Mouse (Mus musculus) spleen, postnatal 36 days (tissue): ENCODE measurements around the gene Hagh.

Experiments used
- DNase-seq, 2 experiments: peaks; one replicate each; pipeline ENCODE4 v3.0.0; 2022; ENCODE audit warnings: low spot score in 2 of 2, mixed read lengths in 1 of 2

Hagh gene

GRCm38 (mm10) chr17:24839842-24840241 is at the start of gene Hagh:
Gene Hagh, plus strand, starts transcription at chr17:24840143.
- no peak for DNase-seq

DNA sequence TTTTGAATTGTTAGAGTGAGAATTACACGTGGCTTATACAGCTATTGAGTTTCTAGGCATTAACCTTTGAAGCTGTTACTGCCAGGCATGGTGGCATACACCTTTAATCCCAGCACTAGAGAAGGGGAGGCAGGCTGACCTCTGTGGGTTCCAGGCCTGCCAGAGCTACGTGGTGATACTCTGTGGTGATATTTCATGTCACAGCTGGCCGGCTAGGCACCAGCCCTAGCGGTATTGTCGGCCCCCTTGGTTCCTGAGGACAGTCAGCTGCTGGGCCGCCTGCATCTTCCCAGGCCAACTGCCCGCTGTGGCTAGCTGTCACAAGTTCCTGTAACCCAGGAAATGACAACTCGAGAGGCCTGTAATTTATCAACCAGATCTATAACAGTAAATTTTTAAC is 47.8 kb upstream of the Hagh start:
- no peak for DNase-seq

DNA sequence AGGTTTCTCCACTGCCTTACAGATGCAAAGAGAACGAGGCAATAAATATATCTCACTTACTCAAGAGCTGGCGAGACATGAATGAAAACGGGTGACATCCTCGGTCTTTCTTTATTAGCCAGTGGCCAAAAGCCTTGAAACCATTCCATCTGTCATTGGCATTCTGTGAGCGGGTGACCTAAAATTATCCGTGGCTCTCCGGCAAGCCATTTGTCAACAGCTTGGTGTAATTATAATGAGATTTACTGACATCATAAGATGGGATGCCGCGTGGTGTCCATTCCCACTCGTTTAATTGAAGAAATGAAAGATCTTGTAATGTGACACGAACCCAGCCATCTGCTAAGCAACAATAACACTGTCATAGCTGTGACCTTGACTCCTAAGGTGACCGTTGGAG is 45.2 kb upstream of the Hagh start:
- DNase-seq: no peak

- DNase-seq: no peak
Observed at GRCm38 (mm10) chr17:24796969-24797368, 43.0 kb upstream of the Hagh start.

DNA sequence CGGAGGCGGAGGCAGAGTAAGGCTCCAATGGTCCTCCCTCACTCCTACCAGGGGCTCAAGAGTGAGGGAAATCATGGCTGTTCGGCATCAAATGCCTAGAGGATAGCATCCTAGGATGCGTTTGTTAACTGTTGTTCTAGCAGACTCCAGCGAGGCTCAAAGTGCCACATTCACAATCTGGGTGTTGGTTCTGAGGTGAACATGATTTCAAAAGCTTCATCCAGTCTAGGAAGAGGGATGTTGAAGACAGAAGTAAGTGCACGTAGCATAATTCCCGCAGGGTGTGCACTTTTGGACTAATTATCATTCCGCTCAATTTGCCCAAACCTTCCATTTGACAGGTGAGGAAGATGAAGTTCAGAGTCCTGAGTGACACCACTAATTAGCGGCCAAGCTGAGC is 41.7 kb upstream of the Hagh start:
- DNase-seq: no peak

GRCm38 (mm10) chr17:24799476-24799875 is 40.5 kb upstream of the Hagh start:
- DNase-seq: no peak

DNA sequence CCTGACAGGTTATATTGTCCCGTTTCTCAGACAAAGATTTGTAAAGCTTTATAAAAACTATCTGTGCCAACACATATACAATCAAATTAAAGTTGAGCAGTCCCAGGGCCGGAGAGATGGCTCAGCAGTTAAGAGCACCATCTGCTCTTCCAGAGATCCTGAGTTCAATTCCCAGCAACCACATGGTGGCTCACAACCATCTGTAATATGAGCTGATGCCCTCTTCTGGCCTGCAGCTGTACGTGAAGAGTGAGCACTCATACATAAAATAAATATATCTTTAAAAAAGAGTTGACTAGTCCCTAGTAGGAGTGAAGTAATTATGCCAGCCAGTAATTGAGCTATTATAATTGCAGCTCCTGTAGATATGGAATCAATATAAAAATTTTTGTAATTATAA is 39.4 kb upstream of the Hagh start:
- no peak for DNase-seq

DNA sequence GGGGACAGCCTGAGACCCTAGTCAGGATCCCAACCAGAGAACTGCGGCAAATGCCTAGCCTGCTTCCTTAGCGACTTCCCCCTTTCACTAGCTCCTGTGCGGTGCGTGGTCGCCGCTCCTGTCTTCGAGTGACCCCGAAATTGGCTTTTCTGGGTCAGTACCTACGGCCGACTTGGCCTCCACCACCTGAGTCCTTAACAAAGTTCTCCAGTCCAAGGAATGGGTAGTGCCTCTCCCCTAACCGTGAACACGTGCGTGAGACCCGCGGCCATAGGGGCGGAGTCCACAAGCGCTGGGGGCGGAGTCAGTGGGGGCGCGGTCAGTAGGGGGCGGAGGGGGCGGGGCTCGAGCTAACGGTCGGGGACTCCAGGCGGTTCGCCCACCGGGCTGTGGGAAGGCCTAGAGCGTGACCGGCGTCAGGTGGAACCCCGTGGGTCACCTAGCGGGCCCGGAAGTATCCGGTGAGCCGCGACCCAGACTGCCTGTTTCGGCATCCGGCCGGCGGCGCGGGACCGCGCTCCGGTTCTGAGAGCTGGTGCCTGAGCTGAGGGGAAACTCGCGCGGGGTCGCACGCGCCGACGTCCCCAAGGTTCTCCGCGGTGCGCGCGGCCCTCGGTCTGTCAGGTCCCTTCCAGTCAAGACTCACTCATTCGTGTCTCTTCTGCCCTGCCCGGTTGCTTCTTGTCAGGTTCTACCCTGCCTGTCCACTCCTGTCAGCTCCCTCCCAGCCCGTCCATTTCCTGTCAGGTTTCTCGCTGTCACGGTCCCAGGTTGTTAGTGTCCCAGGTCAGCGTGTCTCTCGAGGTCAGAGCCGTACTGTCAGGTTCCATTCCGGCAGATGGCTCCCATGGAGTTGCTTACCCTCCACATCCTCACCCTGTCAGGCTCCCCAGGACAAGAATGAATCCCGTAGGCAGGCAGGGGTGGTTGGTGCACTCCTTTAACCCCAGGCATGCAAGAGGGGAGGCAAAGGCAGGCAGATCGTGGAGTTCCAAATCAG is 35.7 kb upstream of the Hagh start, which contains the start of gene Meiob:
TSS of gene Meiob (plus strand) at position 338 of the 1,000 bp plus-strand sequence.
- peak; percentile 61 to 73 for DNase-seq

DNA sequence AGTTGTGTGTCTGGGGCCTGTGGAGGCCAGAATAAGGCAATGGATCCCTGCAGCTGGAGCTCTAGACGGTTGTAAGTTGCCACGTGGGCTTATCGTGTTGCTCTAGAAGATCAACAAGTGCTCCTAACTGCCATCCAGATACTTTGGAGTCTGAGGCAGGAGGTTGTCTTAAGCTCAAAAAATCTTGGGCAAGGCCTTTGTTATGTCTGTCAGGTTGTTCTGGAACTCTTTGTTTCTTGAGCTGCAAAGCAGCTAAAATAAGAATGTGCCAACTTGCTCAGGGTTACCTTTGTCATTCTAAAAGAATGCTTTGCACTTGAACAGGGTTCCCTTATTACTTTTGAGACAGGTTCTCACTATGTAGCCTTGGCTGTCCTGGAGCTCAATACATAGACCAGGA is 28.7 kb upstream of the Hagh start:
- DNase-seq: no peak

DNA sequence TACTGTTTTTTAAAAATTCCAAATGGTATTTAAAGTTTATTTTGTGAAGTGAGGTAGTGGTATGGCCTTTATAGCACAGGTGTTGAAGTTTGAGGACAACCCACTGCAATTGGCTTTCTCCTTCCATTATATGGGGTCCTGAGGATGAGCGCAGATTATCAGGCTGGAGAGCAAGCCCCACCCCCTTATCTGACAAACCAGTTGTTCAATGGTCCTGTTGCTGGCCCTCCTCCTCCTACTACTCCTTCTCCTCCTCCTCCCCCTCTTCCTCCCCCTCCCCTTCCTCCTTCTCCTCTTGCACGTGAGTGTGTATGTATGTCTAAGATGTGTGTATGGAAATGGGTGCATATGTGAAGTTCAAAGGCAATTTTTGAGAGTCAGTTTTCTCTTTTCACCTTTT is 27.7 kb upstream of the Hagh start:
- no peak for DNase-seq

- DNase-seq: no peak
Observed at GRCm38 (mm10) chr17:24815256-24815655, 24.7 kb upstream of the Hagh start.

DNA sequence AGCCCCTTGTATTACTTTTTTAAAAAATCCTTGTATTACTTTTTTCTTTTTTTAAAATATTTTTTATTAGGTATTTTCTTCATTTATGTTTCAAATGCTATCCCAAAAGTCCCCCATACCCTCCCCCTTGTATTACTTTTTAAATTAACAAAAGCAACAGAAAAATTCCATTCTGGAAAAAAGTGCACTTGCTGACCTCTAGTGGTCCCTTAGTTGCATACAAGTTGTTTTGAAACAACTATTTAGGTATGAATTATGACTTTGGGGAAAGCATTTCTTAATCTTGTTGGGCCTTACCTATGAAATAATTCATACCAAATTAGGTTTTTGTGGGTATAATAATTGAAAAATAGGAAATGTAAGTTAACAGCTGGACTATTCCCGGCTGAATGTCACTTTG is 22.4 kb upstream of the Hagh start:
- no peak for DNase-seq

DNA sequence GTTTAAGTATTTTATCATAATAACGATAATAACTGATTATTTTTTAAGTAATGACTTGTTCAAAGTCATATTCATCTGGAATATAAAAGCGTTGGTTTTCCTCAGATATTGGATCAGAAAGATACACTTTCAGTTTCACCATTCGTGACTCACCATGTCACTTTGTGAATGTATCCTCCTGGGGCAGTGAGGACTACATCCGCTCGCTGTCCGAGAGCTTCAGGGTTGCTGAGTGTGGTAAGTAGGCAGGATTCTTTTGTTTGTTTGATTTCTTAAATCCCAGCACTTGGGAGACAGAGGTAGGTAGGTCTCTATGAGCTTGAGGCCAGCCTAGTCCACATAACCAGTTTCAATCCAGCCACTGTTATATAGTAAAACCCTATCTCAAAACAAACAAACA is 21.8 kb upstream of the Hagh start:
- DNase-seq: no peak

- no peak for DNase-seq
Observed at GRCm38 (mm10) chr17:24819469-24819868, 20.5 kb upstream of the Hagh start.

DNA sequence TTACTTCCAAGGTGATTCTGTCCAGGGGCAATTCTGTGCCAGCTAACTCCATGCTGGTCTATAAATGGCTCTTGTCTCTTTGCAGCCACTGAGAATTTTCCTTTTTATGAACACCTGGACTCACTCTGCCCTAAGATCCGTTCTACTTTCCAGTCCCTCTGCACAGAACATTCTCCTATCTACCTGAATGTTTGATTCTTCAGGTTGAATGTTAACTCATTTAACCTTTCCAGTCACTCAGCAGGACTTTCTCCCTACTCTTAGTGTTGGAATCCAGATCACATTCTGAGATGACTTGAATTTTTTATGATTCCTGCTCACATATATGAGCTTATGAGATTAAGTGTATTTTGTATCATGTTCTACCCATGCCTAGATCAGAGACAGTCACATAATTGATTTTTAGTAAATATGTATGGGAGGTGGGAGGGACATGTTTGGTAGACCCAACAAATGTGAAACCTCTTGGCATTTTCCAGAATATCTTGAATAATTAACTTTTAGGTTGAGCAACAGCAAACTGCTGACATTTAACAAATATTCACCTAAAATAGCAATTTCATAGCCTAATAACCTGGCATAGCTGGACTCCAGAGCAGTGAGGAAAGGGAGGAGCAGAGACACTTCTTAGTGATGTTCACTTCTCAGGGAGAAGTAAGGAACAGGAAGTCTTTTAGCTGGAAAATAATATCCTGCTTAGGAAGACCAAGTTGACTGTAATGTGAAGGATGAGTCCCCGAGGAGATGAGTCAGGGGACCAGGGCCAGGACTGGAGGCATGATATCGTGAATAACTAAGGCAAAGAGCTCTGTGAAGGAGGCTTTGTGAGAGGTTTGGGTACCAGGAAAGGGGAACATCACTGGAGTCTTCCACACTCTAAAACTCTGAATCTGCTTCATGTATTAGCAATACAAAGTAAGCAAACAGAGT is 18.3 kb upstream of the Hagh start:
- DNase-seq: no peak

- no peak for DNase-seq
Observed at GRCm38 (mm10) chr17:24840341-24840740, 398 bp downstream of the Hagh start.

DNA sequence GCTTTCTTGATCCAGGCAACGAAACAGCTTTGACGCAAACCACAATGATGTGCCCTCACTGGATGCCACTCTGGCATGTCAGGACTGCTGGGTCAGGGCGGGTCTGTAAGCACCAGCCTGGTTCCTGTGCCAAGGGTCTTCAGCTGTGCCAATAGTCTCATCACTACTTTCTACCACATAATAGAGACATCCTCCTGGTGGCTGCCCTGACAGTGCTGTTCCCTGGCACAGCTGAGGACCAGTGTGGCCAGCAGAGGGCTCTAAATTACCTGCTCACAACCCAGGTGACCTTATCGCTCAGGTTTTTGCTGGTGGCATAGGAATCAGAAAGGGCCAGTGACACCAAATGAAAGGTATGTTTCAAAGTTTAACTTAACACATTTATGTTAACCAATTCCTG is 1.2 kb downstream of the Hagh start:
- DNase-seq: peak in 1 of 2 experiments; percentile 37

DNA sequence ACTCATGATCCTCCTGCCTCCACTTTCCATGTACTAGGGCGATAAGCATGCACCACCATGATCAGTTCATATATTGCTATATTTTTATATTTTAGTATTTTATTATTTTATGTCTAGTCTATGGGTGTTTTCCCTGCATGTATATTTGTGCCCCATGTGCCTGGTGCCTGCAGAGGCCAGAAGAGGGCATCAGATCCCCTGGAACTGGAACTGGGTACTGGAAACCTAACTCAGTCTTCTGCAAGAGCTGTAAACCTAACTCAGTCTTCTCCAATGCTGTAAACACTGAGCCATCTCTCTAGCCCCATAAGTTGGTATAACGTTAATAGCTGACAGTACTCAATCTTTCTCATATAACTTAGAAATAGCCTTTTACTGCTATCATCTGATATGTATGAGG is 2.7 kb downstream of the Hagh start:
- no peak for DNase-seq

GRCm38 (mm10) chr17:24844525-24844924 is 4.6 kb downstream of the Hagh start:
- DNase-seq: no peak

- DNase-seq: no peak
Observed at GRCm38 (mm10) chr17:24847386-24847785, 7.4 kb downstream of the Hagh start.

DNA sequence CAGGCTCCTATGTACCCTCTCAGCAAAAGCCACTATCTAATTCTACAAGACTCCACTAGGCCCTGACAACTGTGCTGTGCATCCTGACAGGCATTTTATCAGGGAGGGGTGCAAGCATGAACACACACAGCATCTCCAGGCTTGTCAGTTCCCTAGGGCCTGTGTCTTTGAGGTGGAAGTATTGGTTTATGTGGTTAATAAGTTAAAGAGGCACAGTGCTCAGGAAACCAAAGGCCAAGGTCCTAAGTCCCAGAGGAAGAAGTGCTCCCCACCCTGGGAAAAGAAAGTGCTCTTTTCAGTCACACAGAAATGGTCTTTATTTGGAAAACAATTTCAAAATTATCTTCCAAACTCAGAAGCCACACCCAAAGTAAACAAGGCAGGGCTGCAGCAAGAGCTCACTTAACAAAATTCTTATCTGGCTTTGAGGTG is 8.7 kb downstream of the Hagh start:
- DNase-seq: peak; percentile 29 to 48

- DNase-seq: no peak
Observed at GRCm38 (mm10) chr17:24849733-24850064, 9.8 kb downstream of the Hagh start.
